Mouse (Mus musculus) kidney, adult 2 months (tissue): ENCODE measurements at regions not wholly inside any gene's neighbourhood (a gene's known extent, or its start where the extent isn't known, plus 50 kb on each side); places are given as distances from the start of the nearest gene placed in this dataset.

Experiments used
- CTCF ChIP-seq: fragments of 200-500 bp; conservative IDR thresholded peaks from 2 replicates; pipeline ENCODE4 v1.5.1; 2011; ENCODE audit warnings: low read depth, mild to moderate bottlenecking, control low read depth, low read length, moderate library complexity, mixed read lengths; ENCODE audit not compliant: insufficient read depth, insufficient read length
- POLR2A ChIP-seq: fragments of 200-500 bp; IDR thresholded peaks from one replicate; pipeline ENCODE4 v1.6.1; 2011; ENCODE audit warnings: low read depth, low read length, control low read depth

GRCm38 (mm10) chr4:131238591-131238990 is 294.4 kb downstream of the Matn1 start:
- TF ChIP-seq CTCF = no peak
- TF ChIP-seq POLR2A = no peak
